Mouse (Mus musculus) erythroblast, embryonic 14.5 days (primary cell): Measurements from ENCODE around the gene Dgkg. TPM values are rescaled to one million over a fixed set of nuclear protein-coding genes. Genes with fewer than 3 reads are reported as not detected.

Source experiments
- H3K27me3 ChIP-seq: 2 replicates; pipeline ENCODE4 v1.6.1; 2012; ENCODE audit warnings: inconsistent platforms; ENCODE audit not compliant: control insufficient read depth
- H3K36me3 ChIP-seq: 2 replicates; pipeline ENCODE4 v1.6.1; 2012; ENCODE audit warnings: mild to moderate bottlenecking, inconsistent platforms; ENCODE audit not compliant: control insufficient read depth
- H3K4me1 ChIP-seq: 2 replicates; pipeline ENCODE4 v1.6.1; 2012; ENCODE audit warnings: inconsistent platforms; ENCODE audit not compliant: control insufficient read depth
- H3K4me3 ChIP-seq: replicated peaks from 2 replicates; pipeline ENCODE3; 2012; ENCODE audit warnings: moderate library complexity, mild to moderate bottlenecking, inconsistent platforms
- H3K9me3 ChIP-seq: 2 replicates; pipeline ENCODE4 v1.6.1; 2012; ENCODE audit warnings: low read length, inconsistent platforms, mixed read lengths; ENCODE audit not compliant: control insufficient read depth
- GATA1 ChIP-seq: IDR thresholded peaks from 2 replicates; pipeline ENCODE4 v1.6.1; 2012; ENCODE audit warnings: low read length, inconsistent platforms, mixed read lengths
- TAL1 ChIP-seq: IDR thresholded peaks from 3 replicates; pipeline ENCODE4 v1.6.1; 2012; ENCODE audit warnings: low read length, inconsistent platforms, mixed read lengths
- polyA plus RNA-seq: library from polyadenylated mRNA; stranded (reverse); fragments of >175 nt; gene quantifications from 2 replicates; pipeline ENCODE4 v1.2.3, GENCODE M21; 2012

Gene Dgkg
- polyA plus RNA-seq, 1 experiment: not detected

GRCm38 (mm10) chr16:22586151-22586836 lies 70.7 kb downstream of the Dgkg start:
- H3K4me1 ChIP-seq: no peaks in the 10 kb centered on the region
- no peak overlapping the region for H3K4me3 ChIP-seq
- no peaks in the 10 kb centered on the region for H3K9me3 ChIP-seq
- no peaks in the 10 kb centered on the region for H3K36me3 ChIP-seq
- no peaks in the 10 kb centered on the region for H3K27me3 ChIP-seq
- TF ChIP-seq TAL1: no peak
- TF ChIP-seq GATA1: no peak

GRCm38 (mm10) chr16:22585523-22585922 lies 71.5 kb downstream of the Dgkg start:
- no peak for TF ChIP-seq GATA1
- no peak for TF ChIP-seq TAL1
- H3K4me3 ChIP-seq: no peak overlapping the region
- no peaks in the 10 kb centered on the region for H3K27me3 ChIP-seq
- no peaks in the 10 kb centered on the region for H3K4me1 ChIP-seq
- no peaks in the 10 kb centered on the region for H3K9me3 ChIP-seq
- no peaks in the 10 kb centered on the region for H3K36me3 ChIP-seq

DNA sequence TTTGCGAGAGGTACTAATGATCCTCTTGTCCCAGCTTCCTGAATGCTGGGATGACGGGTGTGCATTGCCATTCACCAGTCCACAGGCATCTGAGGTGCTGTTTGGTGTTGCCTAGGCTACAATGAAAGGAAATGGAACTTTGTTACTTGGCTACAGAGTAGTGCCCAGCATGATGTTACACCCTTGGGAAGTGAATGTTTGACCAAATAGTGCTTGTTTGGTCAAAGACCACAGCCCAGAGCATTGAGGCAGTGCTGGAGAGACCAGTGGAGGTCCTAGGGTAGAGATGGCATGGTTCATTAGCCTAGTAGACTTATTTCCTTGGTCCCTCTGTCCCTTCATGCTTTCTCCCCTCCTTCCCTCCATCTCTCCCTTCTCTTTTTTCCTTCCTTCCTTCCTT lies 73.6 kb downstream of the Dgkg start:
- Histone ChIP-seq H3K4me3 (no peak overlapping the region), H3K4me1 (no peaks in the 10 kb centered on the region), H3K27me3 (no peaks in the 10 kb centered on the region), H3K9me3 (no peaks in the 10 kb centered on the region), H3K36me3 (no peaks in the 10 kb centered on the region)
- TF ChIP-seq GATA1 (no peak), TAL1 (no peak)

DNA sequence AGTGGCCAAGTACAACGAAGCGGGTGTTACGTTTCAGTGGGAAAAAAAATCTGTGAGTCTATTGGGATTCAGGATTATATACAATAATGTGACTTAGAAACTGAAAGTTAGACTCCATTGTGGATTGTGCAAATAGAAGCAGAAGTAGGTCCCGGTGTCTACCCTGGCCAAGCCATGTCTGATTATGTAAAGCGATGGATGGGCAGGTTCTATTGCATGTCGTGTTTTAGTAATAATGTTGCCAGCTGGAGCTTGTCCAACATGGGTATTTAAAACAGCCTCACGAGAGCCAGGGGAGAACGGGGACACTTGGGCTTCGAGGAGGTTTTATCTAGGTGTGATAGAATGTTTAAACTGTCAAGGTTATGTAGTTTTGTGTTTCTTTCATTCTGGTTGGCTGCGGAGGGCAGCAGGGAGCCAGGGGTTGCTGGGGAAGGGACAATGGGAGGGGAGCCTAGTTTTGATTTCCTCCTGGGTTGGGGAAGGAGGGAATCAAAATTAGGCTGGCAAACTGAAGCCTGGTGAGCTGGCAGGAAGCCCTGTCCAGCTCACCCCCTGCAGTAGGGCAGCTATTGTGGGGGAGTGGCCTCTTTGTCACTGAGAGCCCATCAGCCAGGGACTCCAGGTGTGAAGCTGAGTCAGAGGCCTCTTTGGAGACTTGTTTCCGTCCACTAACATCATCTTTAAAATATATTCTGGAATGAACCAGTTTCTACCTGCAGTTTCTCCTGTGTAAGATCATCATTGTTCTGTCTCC lies 74.7 kb downstream of the Dgkg start:
- Histone ChIP-seq H3K4me3 (no peak overlapping the region), H3K9me3 (no peaks in the 10 kb centered on the region), H3K27me3 (no peaks in the 10 kb centered on the region), H3K4me1 (no peaks in the 10 kb centered on the region), H3K36me3 (no peaks in the 10 kb centered on the region)
- TF ChIP-seq TAL1 (no peak), GATA1 (no peak)

DNA sequence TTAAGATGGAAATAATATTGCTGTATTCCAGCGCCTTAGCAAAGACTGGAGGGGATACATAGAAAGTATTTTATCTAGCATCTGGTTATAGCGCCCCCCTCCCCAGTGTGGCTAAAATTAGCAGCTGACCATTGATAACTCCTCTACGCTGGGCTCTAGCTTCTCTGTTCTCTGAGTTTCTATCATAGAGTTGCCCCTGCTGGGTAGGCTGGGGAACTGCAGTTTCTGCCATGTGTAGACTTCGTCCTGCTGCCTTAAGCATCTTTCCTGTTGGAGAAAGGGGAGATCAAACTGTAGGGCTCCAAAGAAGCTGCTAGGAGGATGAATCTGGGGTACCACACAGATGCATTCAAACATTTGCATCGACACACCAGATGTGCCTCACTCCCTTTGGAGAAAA lies 76.9 kb downstream of the Dgkg start:
- no peak overlapping the region for H3K4me3 ChIP-seq
- TF ChIP-seq TAL1 (no peak), GATA1 (no peak)
- H3K9me3 ChIP-seq: no peaks in the 10 kb centered on the region
- H3K27me3 ChIP-seq: no peaks in the 10 kb centered on the region
- H3K4me1 ChIP-seq: no peaks in the 10 kb centered on the region
- no peaks in the 10 kb centered on the region for H3K36me3 ChIP-seq

GRCm38 (mm10) chr16:22578883-22579282 lies 78.1 kb downstream of the Dgkg start:
- Histone ChIP-seq H3K36me3 (no peaks in the 10 kb centered on the region), H3K4me1 (no peaks in the 10 kb centered on the region)

DNA sequence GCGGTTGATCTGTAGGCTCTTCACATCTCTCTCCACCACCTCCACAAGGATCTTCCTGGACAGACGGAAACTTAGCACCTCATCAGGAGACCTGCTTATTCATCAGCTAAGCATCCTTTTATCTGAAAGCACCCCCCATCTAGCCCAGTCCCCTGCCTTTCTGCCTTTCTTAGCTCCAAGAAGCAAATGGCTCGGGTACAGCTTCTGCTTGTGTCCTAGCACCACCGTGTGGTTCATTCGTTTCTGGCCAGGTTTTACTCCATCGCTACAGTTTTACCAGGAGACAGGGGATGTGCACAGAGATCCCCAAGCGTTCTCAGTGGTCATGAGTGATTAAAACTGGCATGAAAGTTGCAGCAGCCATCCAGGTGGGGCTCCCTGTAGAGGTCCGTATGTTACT lies 79.4 kb downstream of the Dgkg start:
- Histone ChIP-seq H3K9me3 (no peaks in the 10 kb centered on the region), H3K4me3 (no peak overlapping the region), H3K27me3 (peaks cover 3% of the 10 kb centered on the region; the same call in 1 of the 2 replicates), H3K36me3 (no peaks in the 10 kb centered on the region), H3K4me1 (no peaks in the 10 kb centered on the region)
- TF ChIP-seq GATA1 (no peak), TAL1 (no peak)

More at GRCm38 (mm10) chr16:22578883-22579282, 78.1 kb downstream of the Dgkg start:
- TF ChIP-seq GATA1 (no peak), TAL1 (no peak)
- Histone ChIP-seq H3K27me3 (no peaks in the 10 kb centered on the region), H3K9me3 (no peaks in the 10 kb centered on the region), H3K4me3 (no peak overlapping the region)

- H3K4me1 ChIP-seq: no peaks in the 10 kb centered on the region
- peaks cover 6% of the 10 kb centered on the region; the same call in 1 of the 2 replicates for H3K27me3 ChIP-seq
- H3K9me3 ChIP-seq: no peaks in the 10 kb centered on the region
- TF ChIP-seq TAL1: no peak
- TF ChIP-seq GATA1: no peak
- H3K36me3 ChIP-seq: no peaks in the 10 kb centered on the region
- no peak overlapping the region for H3K4me3 ChIP-seq
These were observed 82.9 kb downstream of the Dgkg start for GRCm38 (mm10) chr16:22574164-22574563.

DNA sequence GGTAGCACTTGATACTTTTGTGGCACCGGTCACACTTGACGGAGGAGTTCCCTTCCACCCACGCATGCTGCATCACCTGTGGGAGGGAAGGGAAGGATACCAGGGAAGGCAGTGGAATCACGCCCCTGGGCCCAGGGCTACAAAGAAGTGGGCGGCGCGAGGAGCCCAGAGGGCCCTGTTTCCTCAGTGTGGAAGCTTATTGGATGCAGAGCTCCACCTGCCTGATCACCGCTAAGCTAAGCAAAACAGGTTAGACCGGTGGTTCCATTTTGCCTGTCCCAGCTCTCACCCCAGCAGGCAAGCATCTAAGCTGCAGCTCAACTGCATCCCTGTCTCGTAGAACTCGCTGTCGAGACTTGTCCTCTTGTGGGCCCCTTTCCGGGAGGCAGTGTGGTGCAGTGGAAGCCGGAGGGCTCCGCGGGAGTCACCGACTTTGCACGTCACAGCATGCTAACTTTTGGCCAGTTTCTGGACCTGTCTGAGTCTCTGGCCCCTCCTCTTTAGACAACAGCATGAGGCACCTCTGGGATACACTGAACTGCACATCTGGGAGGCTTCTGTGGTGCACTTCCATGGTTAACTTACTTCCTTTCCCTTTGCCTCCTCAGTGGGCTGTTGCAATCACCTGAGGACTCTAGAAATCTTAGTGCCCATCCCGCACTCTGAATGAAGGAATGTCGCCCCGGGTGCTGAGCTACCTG lies 84.2 kb downstream of the Dgkg start:
- Histone ChIP-seq H3K4me3 (no peak overlapping the region), H3K9me3 (no peaks in the 10 kb centered on the region), H3K27me3 (peaks cover 6% of the 10 kb centered on the region; the same call in 1 of the 2 replicates), H3K36me3 (no peaks in the 10 kb centered on the region), H3K4me1 (no peaks in the 10 kb centered on the region)
- TF ChIP-seq TAL1 (no peak), GATA1 (no peak)
